Mouse (Mus musculus) heart, adult 2 months (tissue): ENCODE measurements at regions not wholly inside any gene's neighbourhood (a gene's known extent, or its start where the extent isn't known, plus 50 kb on each side); places are given as distances from the start of the nearest gene placed in this dataset.

ENCODE experiments used
- CTCF ChIP-seq: fragments of 200-600 bp; IDR thresholded peaks from 2 replicates; pipeline ENCODE4 v1.8.1; 2022; ENCODE audit warnings: antibody characterized with exemption, mild to moderate bottlenecking, moderate library complexity
- POLR2A ChIP-seq: fragments of 200-500 bp; IDR thresholded peaks from 2 replicates; pipeline ENCODE4 v1.6.1; 2011; ENCODE audit warnings: mild to moderate bottlenecking, low read depth, low read length, control low read depth; ENCODE audit not compliant: insufficient read depth

DNA sequence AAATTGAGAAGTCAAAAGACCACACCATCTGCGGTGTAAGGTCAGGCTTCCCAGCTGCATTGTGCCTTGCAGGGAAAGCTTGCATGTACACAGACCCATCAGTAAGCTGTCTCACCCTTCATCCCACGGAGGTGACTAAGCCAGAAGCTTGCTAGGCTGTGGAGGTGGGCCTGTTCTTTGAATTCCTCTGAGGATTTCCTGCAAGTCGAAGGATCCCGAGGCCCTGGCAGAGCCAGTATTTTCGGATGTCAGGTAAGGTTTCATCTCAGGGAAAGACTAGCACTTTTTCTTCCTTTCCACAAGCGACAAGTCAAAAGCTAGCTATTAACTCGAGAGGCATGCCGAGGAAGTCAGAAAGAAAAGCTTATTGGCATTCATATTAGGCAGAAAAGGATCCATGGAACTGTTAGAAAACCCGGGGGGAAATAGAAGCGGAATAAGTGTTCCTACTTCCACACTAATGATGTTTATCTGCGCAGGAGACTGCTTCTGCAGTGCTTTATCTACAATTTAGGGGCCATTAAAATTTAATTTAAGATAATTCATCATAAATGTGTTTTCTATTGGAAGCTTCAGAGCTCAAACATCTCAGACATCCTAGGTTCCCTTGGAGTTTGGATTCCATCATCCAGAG, 148.3 kb upstream of the Atp2b1 start:
- TF ChIP-seq POLR2A, result no peak
- TF ChIP-seq CTCF, result no peak
